Mouse (Mus musculus) spleen, adult 2 months (tissue): ENCODE measurements around the gene Hadhb. TPM values are rescaled to one million over a fixed set of nuclear protein-coding genes. Genes with fewer than 3 reads are reported as not detected.
A peak's percentile ranks its signal among the peaks of the same experiment; 100 is the strongest.

Experiments used
- DNase-seq, 2 experiments: peaks; one replicate each; pipeline versions ENCODE4 v3.0.0 to v3.0.0-alpha.2; 2012 to 2021; ENCODE audit warnings: low spot score in 2 of 2, low read depth in 1 of 2
- H3K27ac ChIP-seq: fragments of 200-500 bp; 2 replicates; pipeline ENCODE4 v1.5.1; 2012; ENCODE audit warnings: low read length, inconsistent platforms; ENCODE audit not compliant: insufficient read depth
- H3K27me3 ChIP-seq: fragments of 200-500 bp; 2 replicates; pipeline ENCODE4 v1.6.1; 2012; ENCODE audit warnings: mild to moderate bottlenecking, moderate library complexity, low read length, inconsistent platforms; ENCODE audit not compliant: control insufficient read depth, insufficient read depth
- H3K36me3 ChIP-seq: fragments of 200-500 bp; 2 replicates; pipeline ENCODE4 v1.6.1; 2012; ENCODE audit warnings: mild to moderate bottlenecking, low read length, inconsistent platforms; ENCODE audit not compliant: control insufficient read depth, insufficient read depth
- H3K4me1 ChIP-seq: fragments of 200-500 bp; 2 replicates; pipeline ENCODE4 v1.6.1; 2011; ENCODE audit warnings: inconsistent platforms; ENCODE audit not compliant: control insufficient read depth, insufficient read depth, insufficient read length
- H3K4me3 ChIP-seq: fragments of 200-500 bp; 2 replicates; pipeline ENCODE4 v1.5.1; 2011; ENCODE audit warnings: mild to moderate bottlenecking, inconsistent platforms; ENCODE audit not compliant: insufficient read depth, insufficient read length; ENCODE audit errors: extremely low read depth
- CTCF ChIP-seq: fragments of 200-500 bp; IDR thresholded peaks from 2 replicates; pipeline ENCODE4 v1.5.1; 2011; ENCODE audit warnings: mild to moderate bottlenecking, inconsistent platforms; ENCODE audit not compliant: insufficient read depth, insufficient read length, insufficient replicate concordance; ENCODE audit errors: extremely low read depth
- POLR2A ChIP-seq: fragments of 200-500 bp; IDR thresholded peaks from 2 replicates; pipeline ENCODE4 v1.6.1; 2011; ENCODE audit warnings: low read depth, low read length, inconsistent platforms
- WGBS: fragments of 180-500 bp; shearing (Covaris S2); methylation state at CpG from one replicate; pipeline ENCODE4 v1.1.7; 2018; 5-methylcytosine and 5-hydroxymethylcytosine counted together
- polyA plus RNA-seq: library from polyadenylated mRNA; depleted of rRNA; stranded (reverse); fragments of >200 nt; gene quantifications from 2 replicates; pipeline ENCODE4 v1.2.3, GENCODE M21; 2012

The Hadhb gene
- polyA plus RNA-seq, 1 experiment: 37.8 TPM

- no peaks in the 10 kb centered on the region for H3K4me1 ChIP-seq
- H3K36me3 ChIP-seq: peaks cover 57% of the 10 kb centered on the region
- TF ChIP-seq POLR2A (no peak), CTCF (no peak)
- DNase-seq: no peak
- H3K4me3 ChIP-seq: no peak overlapping the region
- WGBS: 68% methylated on average over 4 of the region's 4 CpGs
- H3K27me3 ChIP-seq: no peaks in the 10 kb centered on the region
- no peak overlapping the region for H3K27ac ChIP-seq
Measured at GRCm38 (mm10) chr5:30138193-30138592, 16.9 kb upstream of the Hadhb start.

DNA sequence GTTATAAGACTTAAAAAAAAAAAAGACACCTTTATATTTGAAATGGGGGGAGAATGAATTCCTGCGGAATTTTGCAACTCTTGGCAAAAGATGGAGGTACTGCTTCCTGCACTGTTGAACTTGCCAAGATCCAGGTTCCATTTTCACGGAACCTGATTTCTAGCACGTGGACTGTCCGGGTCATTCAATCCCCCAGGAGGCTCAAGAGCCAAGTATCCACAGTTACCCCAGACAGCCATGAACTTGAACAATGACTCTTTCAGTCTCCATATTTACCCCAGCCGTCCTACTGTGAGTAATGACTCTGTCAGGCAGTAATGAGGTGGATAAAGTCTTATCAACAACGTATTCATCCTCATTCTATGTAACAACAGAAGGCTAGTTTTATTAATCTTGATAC is 8.5 kb upstream of the Hadhb start:
- Histone ChIP-seq H3K4me3 (no peak overlapping the region), H3K27me3 (no peaks in the 10 kb centered on the region), H3K4me1 (no peaks in the 10 kb centered on the region; the same call in 1 of the 2 replicates), H3K36me3 (peaks cover 27% of the 10 kb centered on the region), H3K27ac (no peak overlapping the region)
- DNase-seq: no peak
- TF ChIP-seq CTCF: no peak
- TF ChIP-seq POLR2A: no peak
- 97% methylated on average over 6 of the region's 6 CpGs for WGBS

DNA sequence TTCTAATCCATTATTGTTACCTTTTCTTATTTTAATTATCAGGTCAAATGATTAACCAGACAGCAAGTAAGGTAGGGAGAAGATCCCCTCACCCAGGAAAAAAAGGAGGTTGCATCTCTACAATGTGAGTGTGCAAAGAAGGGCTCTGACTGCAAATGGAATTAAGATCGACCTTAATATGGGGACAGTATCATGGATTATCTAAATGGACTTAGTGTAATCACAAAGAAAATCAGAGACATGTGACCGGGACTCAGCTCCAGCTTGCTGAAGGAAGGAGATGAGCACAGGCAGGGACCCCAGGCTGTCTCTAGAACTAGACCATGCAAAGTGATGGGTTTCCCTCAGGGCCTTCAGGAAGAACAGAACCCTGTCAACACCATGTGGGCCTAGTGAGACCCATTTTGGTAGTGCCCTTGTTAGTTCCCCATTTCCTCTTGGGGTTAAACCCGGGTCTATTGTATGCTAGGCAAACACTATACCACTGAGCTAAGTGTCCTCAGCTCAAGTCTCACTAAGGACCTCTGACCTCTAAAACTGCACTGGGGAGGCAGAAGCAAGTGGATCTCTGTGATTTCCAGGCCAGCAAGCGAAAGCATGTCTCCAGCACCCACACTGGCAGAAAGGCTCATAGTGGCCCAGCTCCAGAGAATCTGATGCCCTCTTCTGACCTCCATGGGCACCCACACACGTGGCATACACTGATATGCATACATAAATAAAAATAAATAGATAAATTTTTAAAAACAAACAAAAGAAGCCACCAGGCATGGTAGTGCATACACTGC is 6.7 kb upstream of the Hadhb start:
- no peak overlapping the region for H3K4me3 ChIP-seq
- H3K36me3 ChIP-seq: peaks cover 17% of the 10 kb centered on the region
- 78% methylated on average over 5 of the region's 5 CpGs for whole genome bisulfite sequencing
- TF ChIP-seq POLR2A (no peak), CTCF (no peak)
- H3K27me3 ChIP-seq: no peaks in the 10 kb centered on the region
- H3K4me1 ChIP-seq: no peaks in the 10 kb centered on the region; the same call in 1 of the 2 replicates
- no peak overlapping the region for H3K27ac ChIP-seq
- no peak for DNase-seq

DNA sequence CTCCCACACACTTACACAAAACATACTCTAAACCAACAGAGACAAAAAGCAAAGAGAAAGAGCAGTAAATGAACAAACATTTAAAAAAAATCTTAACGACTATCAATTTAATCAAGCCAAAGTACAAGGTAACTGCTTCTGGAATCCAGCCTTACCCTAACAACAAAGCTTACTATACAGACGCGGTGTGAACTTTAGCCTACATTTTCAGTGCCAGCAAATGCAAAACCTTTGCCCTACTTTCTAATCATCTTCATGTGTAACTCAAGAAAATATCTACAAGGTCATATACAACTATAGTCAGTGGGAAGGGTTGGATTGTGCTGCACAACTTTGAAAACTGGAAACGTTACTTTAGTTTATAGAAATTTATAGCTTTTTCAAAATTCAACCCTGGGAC is 3.0 kb upstream of the Hadhb start:
- no peaks in the 10 kb centered on the region; the same call in 1 of the 2 replicates for H3K4me1 ChIP-seq
- no peak for DNase-seq
- H3K27ac ChIP-seq: no peak overlapping the region
- no peak overlapping the region for H3K4me3 ChIP-seq
- H3K27me3 ChIP-seq: no peaks in the 10 kb centered on the region
- TF ChIP-seq POLR2A: no peak
- TF ChIP-seq CTCF: no peak
- H3K36me3 ChIP-seq: no peaks in the 10 kb centered on the region; the same call in 1 of the 2 replicates
- 84% methylated on average over 4 of the region's 4 CpGs for WGBS

DNA sequence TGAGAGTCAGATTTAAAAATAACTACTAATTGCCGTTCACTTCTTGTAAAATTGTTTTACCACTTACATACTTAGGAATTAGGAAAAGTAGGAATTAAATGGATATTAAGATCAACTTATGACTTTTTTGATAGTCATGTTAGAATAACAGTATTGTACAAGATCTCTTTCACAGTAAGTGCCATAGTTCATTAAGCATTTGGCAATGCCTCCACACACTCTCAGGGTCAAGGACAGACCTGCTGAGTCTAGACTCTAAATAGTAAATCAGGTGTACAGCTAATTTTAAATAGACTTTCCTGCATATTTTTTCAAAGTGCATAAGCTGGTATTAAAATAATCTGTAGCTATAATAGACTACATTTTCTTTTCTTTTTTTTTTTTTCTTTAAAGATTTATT is 2.6 kb upstream of the Hadhb start:
- Histone ChIP-seq H3K27me3 (no peaks in the 10 kb centered on the region), H3K4me1 (no peaks in the 10 kb centered on the region; the same call in 1 of the 2 replicates), H3K4me3 (no peak overlapping the region), H3K36me3 (no peaks in the 10 kb centered on the region; the same call in 1 of the 2 replicates), H3K27ac (no peak overlapping the region)
- 89% methylated on average over 1 of the region's 1 CpGs for WGBS
- TF ChIP-seq CTCF (no peak), POLR2A (no peak)
- no peak for DNase-seq

- Histone ChIP-seq H3K4me1 (no peaks in the 10 kb centered on the region; the same call in 1 of the 2 replicates), H3K36me3 (no peaks in the 10 kb centered on the region; the same call in 1 of the 2 replicates), H3K27ac (no peak overlapping the region), H3K4me3 (no peak overlapping the region), H3K27me3 (no peaks in the 10 kb centered on the region)
- WGBS: 91% methylated on average over 2 of the region's 2 CpGs
- no peak for DNase-seq
- TF ChIP-seq POLR2A (no peak), CTCF (no peak)
Measured at GRCm38 (mm10) chr5:30153222-30153621, 1.8 kb upstream of the Hadhb start.

- no peak for DNase-seq
- H3K27me3 ChIP-seq: no peaks in the 10 kb centered on the region
- no peaks in the 10 kb centered on the region; the same call in 1 of the 2 replicates for H3K36me3 ChIP-seq
- 32% methylated on average over 4 of the region's 4 CpGs for WGBS
- TF ChIP-seq POLR2A: no peak
- TF ChIP-seq CTCF: no peak
- H3K4me1 ChIP-seq: no peaks in the 10 kb centered on the region
- no peak overlapping the region for H3K27ac ChIP-seq
- H3K4me3 ChIP-seq: peak overlapping the region; percentile 93
Measured at GRCm38 (mm10) chr5:30154013-30154412, 1.0 kb upstream of the Hadhb start.
